In the genomic region with DNA sequence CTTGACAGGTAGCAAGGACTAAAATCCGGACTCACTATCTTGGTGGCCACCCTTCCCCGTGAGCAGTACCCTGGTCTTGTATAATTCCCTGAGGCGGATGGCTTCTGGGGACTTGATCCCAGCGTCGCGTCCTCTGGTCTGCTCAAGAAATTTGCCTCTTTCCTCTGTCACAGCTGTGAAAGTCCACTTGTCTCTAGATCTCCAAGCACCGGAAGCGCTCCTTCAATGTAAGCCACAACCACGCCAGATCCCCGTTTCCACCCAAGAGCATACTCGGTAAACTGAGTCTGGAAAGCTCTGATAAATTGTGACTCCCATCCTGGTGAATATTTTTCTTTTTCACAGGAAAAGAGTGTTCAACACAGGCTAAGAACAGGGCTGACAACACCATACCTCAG, we compare ENCODE assay signal across 8 mouse cellular contexts. TPM values are rescaled to one million over a fixed set of nuclear protein-coding genes. Genes with fewer than 3 reads are reported as not detected.
DNase-seq lines count a peak whose midpoint lies in the region; ATAC-seq and TF ChIP-seq lines count a peak whose summit lies in the region.

No protein-coding gene starts in this region.

- H3K27me3 ChIP-seq in heart, embryonic 13.5 days (replicated peaks): no peaks in the 10 kb centered on the region
- H3K27me3 ChIP-seq in CH12.LX (replicated peaks): no peaks in the 10 kb centered on the region
- no peaks in the 10 kb centered on the region for H3K27me3 ChIP-seq in embryonic facial prominence, embryonic 12.5 days
- H3K27me3 ChIP-seq in intestine, embryonic 16.5 days (replicated peaks; ENCODE audit: control insufficient read depth, insufficient read depth, low read length): no peaks in the 10 kb centered on the region
- H3K27me3 ChIP-seq in midbrain, postnatal 0 days (ENCODE audit: insufficient read depth, low read length): no peaks in the 10 kb centered on the region

- no peak for TF ChIP-seq EP300 in CH12.LX (IDR thresholded peaks at IDR 0.05; ENCODE audit: low read length)

- WGBS in heart, embryonic 13.5 days: 3% methylated on average over 11 of the region's 11 CpGs
- 8% methylated on average over 11 of the region's 11 CpGs for WGBS in embryonic facial prominence, embryonic 12.5 days
- WGBS in intestine, embryonic 16.5 days: 6% methylated on average over 11 of the region's 11 CpGs
- 6% methylated on average over 11 of the region's 11 CpGs for WGBS in midbrain, postnatal 0 days

- H3K4me3 ChIP-seq in heart, embryonic 13.5 days: peak overlapping the region; percentile 71
- peak overlapping the region; percentile 69 to 95 (median 78) for H3K4me3 ChIP-seq in CH12.LX (replicated peaks in 1 of 3; ENCODE audit: low read depth in 2 of 3, low read length in 2 of 3, poor library complexity in 1 of 3)
- peak overlapping the region; percentile 63 for H3K4me3 ChIP-seq in embryonic facial prominence, embryonic 12.5 days
- peak overlapping the region; percentile 70 for H3K4me3 ChIP-seq in intestine, embryonic 16.5 days (ENCODE audit: low read length)
- peak overlapping the region; percentile 58 for H3K4me3 ChIP-seq in midbrain, postnatal 0 days (ENCODE audit: low read depth, low read length)

- peak overlapping the region; percentile 88 for H3K9ac ChIP-seq in heart, embryonic 13.5 days
- H3K9ac ChIP-seq in CH12.LX (ENCODE audit: insufficient read depth, low read depth): peak overlapping the region; percentile 94
- H3K9ac ChIP-seq in embryonic facial prominence, embryonic 12.5 days: peak overlapping the region; percentile 76
- peak overlapping the region; percentile 85 for H3K9ac ChIP-seq in intestine, embryonic 16.5 days (ENCODE audit: low read depth, low read length)
- peak overlapping the region; percentile 54 for H3K9ac ChIP-seq in midbrain, postnatal 0 days (replicated peaks; ENCODE audit: low read length, poor library complexity, severe bottlenecking)

- H3K9me3 ChIP-seq in heart, embryonic 13.5 days: no peaks in the 10 kb centered on the region
- H3K9me3 ChIP-seq in CH12.LX (replicated peaks; ENCODE audit: low read length): no peaks in the 10 kb centered on the region
- no peaks in the 10 kb centered on the region for H3K9me3 ChIP-seq in embryonic facial prominence, embryonic 12.5 days
- H3K9me3 ChIP-seq in intestine, embryonic 16.5 days (ENCODE audit: control insufficient read depth, low read length): no peaks in the 10 kb centered on the region
- H3K9me3 ChIP-seq in midbrain, postnatal 0 days (ENCODE audit: low read length): no peaks in the 10 kb centered on the region

- no peak for TF ChIP-seq RAD21 in CH12.LX (IDR thresholded peaks at IDR 0.05; ENCODE audit: low read depth, low read length)

- TF ChIP-seq CTCF in CH12.LX (conservative IDR thresholded peaks at IDR 0.05 in 1 of 2, IDR thresholded peaks at IDR 0.05 in 1 of 2; ENCODE audit: low read depth in 2 of 2, low read length in 2 of 2): no peak
- no peak for TF ChIP-seq CTCF in midbrain, postnatal 0 days (IDR thresholded peaks at IDR 0.05)

- no peak for TF ChIP-seq POLR2A in CH12.LX (IDR thresholded peaks at IDR 0.05; ENCODE audit: low read depth, low read length)

- ATAC-seq in heart, embryonic 13.5 days (ENCODE audit: extremely low read depth, insufficient number of reproducible peaks, low FRiP score, low TSS enrichment): no peak
- no peak for ATAC-seq in embryonic facial prominence, embryonic 12.5 days (ENCODE audit: insufficient number of reproducible peaks, insufficient read depth, low FRiP score, low TSS enrichment)
- peak; percentile 17 for ATAC-seq in intestine, embryonic 16.5 days
- no peak; the same call in 1 of the 2 replicates for ATAC-seq in midbrain, postnatal 0 days (ENCODE audit: low FRiP score)

- H3K27ac ChIP-seq in heart, embryonic 13.5 days (replicated peaks): peak overlapping the region; percentile 88
- H3K27ac ChIP-seq in CH12.LX (ENCODE audit: insufficient read depth, low read depth): no peak overlapping the region
- peak overlapping the region; percentile 92 for H3K27ac ChIP-seq in embryonic facial prominence, embryonic 12.5 days
- H3K27ac ChIP-seq in intestine, embryonic 16.5 days (ENCODE audit: low read length): peak overlapping the region; percentile 94
- peak overlapping the region; percentile 82 for H3K27ac ChIP-seq in midbrain, postnatal 0 days (ENCODE audit: low read depth, low read length)

- dilution Hi-C loops in CH12.LX (cut with MboI; ENCODE audit: extremely low pct_ligation_motif_present, extremely low pct_unique_long_range_greater_than_20kb, low sequenced_read_pairs): no loop called here

- no peaks in the 10 kb centered on the region for H3K36me3 ChIP-seq in heart, embryonic 13.5 days
- H3K36me3 ChIP-seq in CH12.LX (replicated peaks in 1 of 2; ENCODE audit: control insufficient read depth in 1 of 2, insufficient read depth in 1 of 2, low read length in 1 of 2): peaks cover 0 to 18% of the 10 kb centered on the region in 2 experiments
- H3K36me3 ChIP-seq in embryonic facial prominence, embryonic 12.5 days: no peaks in the 10 kb centered on the region
- H3K36me3 ChIP-seq in intestine, embryonic 16.5 days (ENCODE audit: control insufficient read depth, insufficient read depth, low read length): no peaks in the 10 kb centered on the region
- no peaks in the 10 kb centered on the region for H3K36me3 ChIP-seq in midbrain, postnatal 0 days (ENCODE audit: insufficient read depth, low read length)

- DNase-seq in heart, adult 11 months: no peak
- peak; percentile 9 for DNase-seq in CH12.LX (ENCODE audit: extremely low read depth)
- peak; percentile 12 for DNase-seq in midbrain, postnatal 0 days (ENCODE audit: low spot score)
- no peak for DNase-seq in adrenal gland, adult 8-10 months
- no peak for DNase-seq in adipocyte (ENCODE audit: low spot score)

- peak overlapping the region; percentile 94 for H3K4me2 ChIP-seq in heart, embryonic 13.5 days
- H3K4me2 ChIP-seq in CH12.LX (ENCODE audit: insufficient read depth, low read depth, poor library complexity, severe bottlenecking): peak overlapping the region; percentile 73
- peak overlapping the region; percentile 73 for H3K4me2 ChIP-seq in embryonic facial prominence, embryonic 12.5 days (replicated peaks)
- H3K4me2 ChIP-seq in intestine, embryonic 16.5 days (ENCODE audit: low read depth, low read length): peak overlapping the region; percentile 76
- peak overlapping the region; percentile 65 for H3K4me2 ChIP-seq in midbrain, postnatal 0 days (ENCODE audit: low read depth, low read length, poor library complexity, severe bottlenecking)

- peaks cover 13% of the 10 kb centered on the region for H3K4me1 ChIP-seq in heart, embryonic 13.5 days
- peaks cover 0 to 6% of the 10 kb centered on the region in 2 experiments; a peak in 1 of 4 replicates for H3K4me1 ChIP-seq in CH12.LX (ENCODE audit: control insufficient read depth in 1 of 2, insufficient read depth in 2 of 2)
- H3K4me1 ChIP-seq in embryonic facial prominence, embryonic 12.5 days: peaks cover 9% of the 10 kb centered on the region; the same call in 1 of the 2 replicates
- peaks cover 7% of the 10 kb centered on the region for H3K4me1 ChIP-seq in intestine, embryonic 16.5 days (ENCODE audit: control insufficient read depth, insufficient read depth, low read length)
- H3K4me1 ChIP-seq in midbrain, postnatal 0 days (ENCODE audit: insufficient read depth, low read length): peaks cover 9% of the 10 kb centered on the region; the same call in 1 of the 2 replicates

- in situ Hi-C loops in CH12.LX (cut with MboI; ENCODE audit: low pct_ligation_motif_present, low pct_unique_long_range_greater_than_20kb, low sequenced_read_pairs): loop anchor here (25.0 kb wide), 2 partner anchors 328 to 453 kb away; a partner anchor contains a TSS

- 0 out of 2 replicates have a peak, but pooled peaks cover 6% of the 10 kb centered on the region for H3K79me2 ChIP-seq in CH12.LX (replicated peaks; ENCODE audit: control insufficient read depth, extremely low read depth, insufficient read depth, poor library complexity, severe bottlenecking)

RNA-seq across cellular contexts. Expression of a gene that starts 0.3 kb away (rescaled TPM):
- polyA plus RNA-seq in heart, embryonic 13.5 days (2015; fragmentation: Nextera tagmentation; extraction: Ambion mirVana): 3.8 and 5.9 TPM in 2 replicates
- total RNA-seq in CH12.LX (2012; rRNA removed) (2.7 and 4.7 TPM in 2 replicates), CH12.LX (2014; rRNA removed) (1.4 and 1.6 TPM in 2 replicates)
- 0.50 and 3.5 TPM in 2 replicates for polyA plus RNA-seq in CH12.LX (2012; ENCODE audit: insufficient read length, low read depth)
- 7.2 and 8.3 TPM in 2 replicates for polyA plus RNA-seq in embryonic facial prominence, embryonic 12.5 days (2016; fragmentation: Nextera tagmentation; extraction: Ambion mirVana)
- 12.0 and 14.0 TPM in 2 replicates for polyA plus RNA-seq in intestine, embryonic 16.5 days (2015; fragmentation: Nextera tagmentation; extraction: Ambion mirVana)
- total RNA-seq in midbrain, postnatal 0 days (2014; rRNA removed): 9.3 and 11.2 TPM in 2 replicates
- 19.8 and 19.9 TPM in 2 replicates for polyA plus RNA-seq in midbrain, postnatal 0 days (2015; fragmentation: Nextera tagmentation; extraction: Ambion mirVana)
- total RNA-seq in adrenal gland, adult 8-10 months (2022): 10 to 100 TPM; 52.4 to 75.3 (median 66.3) TPM

RNA-seq across cellular contexts. Expression of a gene that starts 3.5 kb away (rescaled TPM):
- 19.7 and 24.2 TPM in 2 replicates for polyA plus RNA-seq in heart, embryonic 13.5 days (2015; fragmentation: Nextera tagmentation; extraction: Ambion mirVana)
- total RNA-seq in CH12.LX (2012; rRNA removed) (21.2 and 25.3 TPM in 2 replicates), CH12.LX (2014; rRNA removed) (59.8 and 67.2 TPM in 2 replicates)
- 39.7 and 41.8 TPM in 2 replicates for polyA plus RNA-seq in CH12.LX (2012; ENCODE audit: insufficient read length, low read depth)
- 38.9 and 41.3 TPM in 2 replicates for polyA plus RNA-seq in embryonic facial prominence, embryonic 12.5 days (2016; fragmentation: Nextera tagmentation; extraction: Ambion mirVana)
- polyA plus RNA-seq in intestine, embryonic 16.5 days (2015; fragmentation: Nextera tagmentation; extraction: Ambion mirVana): 48.4 and 53.3 TPM in 2 replicates
- total RNA-seq in midbrain, postnatal 0 days (2014; rRNA removed): 43.7 and 44.3 TPM in 2 replicates
- polyA plus RNA-seq in midbrain, postnatal 0 days (2015; fragmentation: Nextera tagmentation; extraction: Ambion mirVana): 51.7 and 61.5 TPM in 2 replicates
- 10 to 100 TPM; 61.2 to 72.8 (median 68.0) TPM for total RNA-seq in adrenal gland, adult 8-10 months (2022)

RNA-seq across cellular contexts. Expression of a gene that starts 10.5 kb away (rescaled TPM):
- 2.2 TPM in 2 replicates for polyA plus RNA-seq in heart, embryonic 13.5 days (2015; fragmentation: Nextera tagmentation; extraction: Ambion mirVana)
- total RNA-seq in CH12.LX (2012; rRNA removed): 2.1 and 2.3 TPM in 2 replicates
- 2.4 and 2.9 TPM in 2 replicates for total RNA-seq in CH12.LX (2014; rRNA removed)
- polyA plus RNA-seq in CH12.LX (2012; ENCODE audit: insufficient read length, low read depth): 1.3 and 1.8 TPM in 2 replicates
- 3.5 and 3.6 TPM in 2 replicates for polyA plus RNA-seq in embryonic facial prominence, embryonic 12.5 days (2016; fragmentation: Nextera tagmentation; extraction: Ambion mirVana)
- polyA plus RNA-seq in intestine, embryonic 16.5 days (2015; fragmentation: Nextera tagmentation; extraction: Ambion mirVana): 6.3 and 6.4 TPM in 2 replicates
- 4.9 and 6.2 TPM in 2 replicates for total RNA-seq in midbrain, postnatal 0 days (2014; rRNA removed)
- polyA plus RNA-seq in midbrain, postnatal 0 days (2015; fragmentation: Nextera tagmentation; extraction: Ambion mirVana): 5.6 and 6.4 TPM in 2 replicates
- 10 to 100 TPM; 19.3 to 26.1 (median 22.0) TPM for total RNA-seq in adrenal gland, adult 8-10 months (2022)

RNA-seq across cellular contexts. Expression of a gene that starts 46.2 kb away (rescaled TPM):
- not detected in 2 replicates for polyA plus RNA-seq in heart, embryonic 13.5 days (2015; fragmentation: Nextera tagmentation; extraction: Ambion mirVana)
- not detected in 2 replicates for total RNA-seq in CH12.LX (2012; rRNA removed)
- not detected in 2 replicates for total RNA-seq in CH12.LX (2014; rRNA removed)
- not detected in 2 replicates for polyA plus RNA-seq in CH12.LX (2012; ENCODE audit: insufficient read length, low read depth)
- not detected in 2 replicates for polyA plus RNA-seq in embryonic facial prominence, embryonic 12.5 days (2016; fragmentation: Nextera tagmentation; extraction: Ambion mirVana)
- 0.04 TPM in 1 of 2 replicates, not detected in the other for polyA plus RNA-seq in intestine, embryonic 16.5 days (2015; fragmentation: Nextera tagmentation; extraction: Ambion mirVana)
- not detected in 2 replicates for total RNA-seq in midbrain, postnatal 0 days (2014; rRNA removed)
- polyA plus RNA-seq in midbrain, postnatal 0 days (2015; fragmentation: Nextera tagmentation; extraction: Ambion mirVana): 0.06 TPM in 1 of 2 replicates, not detected in the other
- total RNA-seq in adrenal gland, adult 8-10 months (2022): 1 to 10 TPM; 3.6 to 8.9 (median 5.8) TPM

RNA-seq across cellular contexts. Expression of a gene that starts 46.3 kb away (rescaled TPM):
- polyA plus RNA-seq in heart, embryonic 13.5 days (2015; fragmentation: Nextera tagmentation; extraction: Ambion mirVana): 34.1 and 36.7 TPM in 2 replicates
- 28.5 and 33.2 TPM in 2 replicates for total RNA-seq in CH12.LX (2012; rRNA removed)
- total RNA-seq in CH12.LX (2014; rRNA removed): 34.8 and 35.7 TPM in 2 replicates
- 46.6 and 48.6 TPM in 2 replicates for polyA plus RNA-seq in CH12.LX (2012; ENCODE audit: insufficient read length, low read depth)
- 51.3 and 51.4 TPM in 2 replicates for polyA plus RNA-seq in embryonic facial prominence, embryonic 12.5 days (2016; fragmentation: Nextera tagmentation; extraction: Ambion mirVana)
- polyA plus RNA-seq in intestine, embryonic 16.5 days (2015; fragmentation: Nextera tagmentation; extraction: Ambion mirVana): 34.2 and 41.1 TPM in 2 replicates
- total RNA-seq in midbrain, postnatal 0 days (2014; rRNA removed): 82.8 and 90.2 TPM in 2 replicates
- 26.0 and 36.0 TPM in 2 replicates for polyA plus RNA-seq in midbrain, postnatal 0 days (2015; fragmentation: Nextera tagmentation; extraction: Ambion mirVana)
- total RNA-seq in adrenal gland, adult 8-10 months (2022): 100 to 1,000 TPM in 3 of 4 experiments, 10 to 100 TPM in 1; 99.2 to 142 (median 122) TPM

Comparison
In these comparisons a context has a peak if more than half of its experiments do, and no peak if none do; other contexts are left out.
1. DNase-seq: peak in CH12.LX (single experiment) and midbrain, postnatal 0 days (single experiment); none in heart, adult 11 months (single experiment), adrenal gland, adult 8-10 months (single experiment) and adipocyte (single experiment).
2. Peak in every context shown above with its lines, with median percentiles within 50 percentile points of each other: H3K4me2 ChIP-seq, H3K4me3 ChIP-seq and H3K9ac ChIP-seq.